Mouse (Mus musculus): Measurements from ENCODE around the gene Rftn1. TPM values are rescaled to one million over a fixed set of nuclear protein-coding genes. Genes with fewer than 3 reads are reported as not detected.

Gene Rftn1
- polyA plus RNA-seq, 1 experiment from 2014 or later, result 37.8 TPM

GRCm38 (mm10) chr17:50101416-50101815, 89.1 kb downstream of the Rftn1 start:
- Histone ChIP-seq H3K4me2 (ENCODE audit: low read depth, low read length) (no peak overlapping the region), H3K27ac (ENCODE audit: low read length) (no peak overlapping the region), H3K9ac (ENCODE audit: low read length) (no peak overlapping the region), H3K9me3 (replicated peaks; ENCODE audit: control insufficient read depth, low read length) (no peaks in the 10 kb centered on the region), H3K4me1 (ENCODE audit: control insufficient read depth, insufficient read depth, low read length) (no peaks in the 10 kb centered on the region; the same call in 1 of the 2 replicates), H3K36me3 (ENCODE audit: control insufficient read depth, insufficient read depth) (peaks cover 16% of the 10 kb centered on the region), H3K4me3 (ENCODE audit: low read length) (no peak overlapping the region), H3K27me3 (ENCODE audit: control insufficient read depth, insufficient read depth, low read length) (no peaks in the 10 kb centered on the region)
- 82% methylated on average over 3 of the region's 3 CpGs for WGBS
- ATAC-seq (replicated peaks; ENCODE audit: extremely low read depth, insufficient read depth, low FRiP score), result no peak

- no peak for ATAC-seq (replicated peaks; ENCODE audit: extremely low read depth, insufficient read depth, low FRiP score)
- H3K9ac ChIP-seq (ENCODE audit: low read length), result no peak overlapping the region
- 51% methylated on average over 12 of the region's 12 CpGs for WGBS
- H3K4me3 ChIP-seq (ENCODE audit: low read length), result no peak overlapping the region
- H3K9me3 ChIP-seq (replicated peaks; ENCODE audit: control insufficient read depth, low read length), result no peaks in the 10 kb centered on the region
- H3K4me1 ChIP-seq (ENCODE audit: control insufficient read depth, insufficient read depth, low read length), result no peaks in the 10 kb centered on the region; the same call in 1 of the 2 replicates
- no peaks in the 10 kb centered on the region for H3K27me3 ChIP-seq (ENCODE audit: control insufficient read depth, insufficient read depth, low read length)
- no peak overlapping the region for H3K4me2 ChIP-seq (ENCODE audit: low read depth, low read length)
- peaks cover 5% of the 10 kb centered on the region for H3K36me3 ChIP-seq (ENCODE audit: control insufficient read depth, insufficient read depth)
- no peak overlapping the region for H3K27ac ChIP-seq (ENCODE audit: low read length)
Observed at GRCm38 (mm10) chr17:50100070-50100469, 90.4 kb downstream of the Rftn1 start.

GRCm38 (mm10) chr17:50099378-50099777, 91.1 kb downstream of the Rftn1 start:
- H3K36me3 ChIP-seq (ENCODE audit: control insufficient read depth, insufficient read depth), result peaks cover under 1% of the 10 kb centered on the region; the same call in 1 of the 2 replicates
- H3K4me1 ChIP-seq (ENCODE audit: control insufficient read depth, insufficient read depth, low read length), result no peaks in the 10 kb centered on the region; the same call in 1 of the 2 replicates
- H3K4me3 ChIP-seq (ENCODE audit: low read length), result no peak overlapping the region
- ATAC-seq (replicated peaks; ENCODE audit: extremely low read depth, insufficient read depth, low FRiP score), result no peak
- no peak overlapping the region for H3K4me2 ChIP-seq (ENCODE audit: low read depth, low read length)
- no peaks in the 10 kb centered on the region for H3K9me3 ChIP-seq (replicated peaks; ENCODE audit: control insufficient read depth, low read length)
- H3K27me3 ChIP-seq (ENCODE audit: control insufficient read depth, insufficient read depth, low read length), result no peaks in the 10 kb centered on the region
- no peak overlapping the region for H3K27ac ChIP-seq (ENCODE audit: low read length)
- WGBS, result 70% methylated on average over 8 of the region's 8 CpGs
- H3K9ac ChIP-seq (ENCODE audit: low read length), result no peak overlapping the region

- ATAC-seq (replicated peaks; ENCODE audit: extremely low read depth, insufficient read depth, low FRiP score), result no peak
- WGBS, result 89% methylated on average over 6 of the region's 6 CpGs
- Histone ChIP-seq H3K9ac (ENCODE audit: low read length) (no peak overlapping the region), H3K4me3 (ENCODE audit: low read length) (no peak overlapping the region), H3K9me3 (replicated peaks; ENCODE audit: control insufficient read depth, low read length) (no peaks in the 10 kb centered on the region), H3K36me3 (ENCODE audit: control insufficient read depth, insufficient read depth) (no peaks in the 10 kb centered on the region), H3K27me3 (ENCODE audit: control insufficient read depth, insufficient read depth, low read length) (no peaks in the 10 kb centered on the region), H3K4me1 (ENCODE audit: control insufficient read depth, insufficient read depth, low read length) (peaks cover 2% of the 10 kb centered on the region; the same call in 1 of the 2 replicates), H3K27ac (ENCODE audit: low read length) (no peak overlapping the region), H3K4me2 (ENCODE audit: low read depth, low read length) (no peak overlapping the region)
Observed at GRCm38 (mm10) chr17:50098297-50098696, 92.2 kb downstream of the Rftn1 start.

- H3K9me3 ChIP-seq (replicated peaks; ENCODE audit: control insufficient read depth, low read length), result no peaks in the 10 kb centered on the region
- peak; percentile 14; the same call in 1 of the 2 replicates for ATAC-seq (replicated peaks; ENCODE audit: extremely low read depth, insufficient read depth, low FRiP score)
- no peak overlapping the region for H3K4me2 ChIP-seq (ENCODE audit: low read depth, low read length)
- H3K36me3 ChIP-seq (ENCODE audit: control insufficient read depth, insufficient read depth), result no peaks in the 10 kb centered on the region
- H3K27ac ChIP-seq (ENCODE audit: low read length), result no peak overlapping the region
- no peak overlapping the region for H3K4me3 ChIP-seq (ENCODE audit: low read length)
- H3K4me1 ChIP-seq (ENCODE audit: control insufficient read depth, insufficient read depth, low read length), result peaks cover 3% of the 10 kb centered on the region; the same call in 1 of the 2 replicates
- WGBS, result 80% methylated on average over 5 of the region's 5 CpGs
- H3K27me3 ChIP-seq (ENCODE audit: control insufficient read depth, insufficient read depth, low read length), result no peaks in the 10 kb centered on the region
- H3K9ac ChIP-seq (ENCODE audit: low read length), result no peak overlapping the region
Observed at GRCm38 (mm10) chr17:50097831-50098230, 92.6 kb downstream of the Rftn1 start.

GRCm38 (mm10) chr17:50096305-50096704, 94.2 kb downstream of the Rftn1 start:
- WGBS, result 97% methylated on average over 4 of the region's 4 CpGs
- no peak overlapping the region for H3K27ac ChIP-seq (ENCODE audit: low read length)
- no peaks in the 10 kb centered on the region for H3K9me3 ChIP-seq (replicated peaks; ENCODE audit: control insufficient read depth, low read length)
- ATAC-seq (replicated peaks; ENCODE audit: extremely low read depth, insufficient read depth, low FRiP score), result no peak
- no peaks in the 10 kb centered on the region for H3K27me3 ChIP-seq (ENCODE audit: control insufficient read depth, insufficient read depth, low read length)
- no peak overlapping the region for H3K4me2 ChIP-seq (ENCODE audit: low read depth, low read length)
- H3K4me3 ChIP-seq (ENCODE audit: low read length), result no peak overlapping the region
- H3K36me3 ChIP-seq (ENCODE audit: control insufficient read depth, insufficient read depth), result no peaks in the 10 kb centered on the region
- H3K9ac ChIP-seq (ENCODE audit: low read length), result no peak overlapping the region
- H3K4me1 ChIP-seq (ENCODE audit: control insufficient read depth, insufficient read depth, low read length), result peaks cover 12% of the 10 kb centered on the region

- Histone ChIP-seq H3K27me3 (ENCODE audit: control insufficient read depth, insufficient read depth, low read length) (no peaks in the 10 kb centered on the region), H3K4me2 (ENCODE audit: low read depth, low read length) (no peak overlapping the region), H3K9me3 (replicated peaks; ENCODE audit: control insufficient read depth, low read length) (no peaks in the 10 kb centered on the region), H3K4me3 (ENCODE audit: low read length) (no peak overlapping the region), H3K27ac (ENCODE audit: low read length) (no peak overlapping the region), H3K4me1 (ENCODE audit: control insufficient read depth, insufficient read depth, low read length) (peaks cover 12% of the 10 kb centered on the region), H3K9ac (ENCODE audit: low read length) (no peak overlapping the region), H3K36me3 (ENCODE audit: control insufficient read depth, insufficient read depth) (no peaks in the 10 kb centered on the region)
- ATAC-seq (replicated peaks; ENCODE audit: extremely low read depth, insufficient read depth, low FRiP score), result no peak
Observed at GRCm38 (mm10) chr17:50094596-50094995, 95.9 kb downstream of the Rftn1 start.

- Histone ChIP-seq H3K4me2 (ENCODE audit: low read depth, low read length) (no peak overlapping the region), H3K27me3 (ENCODE audit: control insufficient read depth, insufficient read depth, low read length) (no peaks in the 10 kb centered on the region), H3K9ac (ENCODE audit: low read length) (no peak overlapping the region), H3K36me3 (ENCODE audit: control insufficient read depth, insufficient read depth) (no peaks in the 10 kb centered on the region), H3K4me1 (ENCODE audit: control insufficient read depth, insufficient read depth, low read length) (peaks cover 12% of the 10 kb centered on the region), H3K4me3 (ENCODE audit: low read length) (no peak overlapping the region), H3K9me3 (replicated peaks; ENCODE audit: control insufficient read depth, low read length) (no peaks in the 10 kb centered on the region), H3K27ac (ENCODE audit: low read length) (no peak overlapping the region)
- WGBS, result 69% methylated on average over 5 of the region's 5 CpGs
- ATAC-seq (replicated peaks; ENCODE audit: extremely low read depth, insufficient read depth, low FRiP score), result no peak
Observed at GRCm38 (mm10) chr17:50094077-50094476, 96.4 kb downstream of the Rftn1 start.

- Histone ChIP-seq H3K27me3 (ENCODE audit: control insufficient read depth, insufficient read depth, low read length) (no peaks in the 10 kb centered on the region), H3K36me3 (ENCODE audit: control insufficient read depth, insufficient read depth) (no peaks in the 10 kb centered on the region), H3K9ac (ENCODE audit: low read length) (no peak overlapping the region), H3K4me1 (ENCODE audit: control insufficient read depth, insufficient read depth, low read length) (peaks cover 12% of the 10 kb centered on the region), H3K4me2 (ENCODE audit: low read depth, low read length) (no peak overlapping the region), H3K27ac (ENCODE audit: low read length) (no peak overlapping the region), H3K4me3 (ENCODE audit: low read length) (no peak overlapping the region), H3K9me3 (replicated peaks; ENCODE audit: control insufficient read depth, low read length) (no peaks in the 10 kb centered on the region)
- no peak for ATAC-seq (replicated peaks; ENCODE audit: extremely low read depth, insufficient read depth, low FRiP score)
- WGBS, result 47% methylated on average over 3 of the region's 3 CpGs
Observed at GRCm38 (mm10) chr17:50093356-50093755, 97.1 kb downstream of the Rftn1 start.
